In the genomic region with DNA sequence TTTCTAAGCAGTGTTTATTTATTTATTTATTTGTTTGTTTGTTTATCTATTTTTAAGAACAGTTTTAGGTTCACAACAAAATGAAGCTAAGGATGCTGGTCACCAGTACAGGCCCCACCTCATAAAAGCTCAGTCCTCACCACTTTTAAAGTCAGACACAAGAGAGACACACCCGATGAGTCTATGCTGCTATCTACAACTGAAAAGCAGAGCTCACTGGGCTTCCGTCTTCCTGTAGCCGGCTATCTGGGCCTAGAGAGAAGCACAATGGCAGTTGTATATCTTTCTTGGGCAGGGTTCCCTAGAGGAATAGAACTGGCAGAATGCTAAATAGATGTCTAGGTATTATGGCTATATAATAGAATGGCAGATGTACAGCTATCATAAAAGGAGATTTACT, we compare ENCODE assay signal across 27 mouse cellular contexts.
"Had no signal": no experiment of that assay in that cellular context is flagged by ENCODE, and none has a peak within 500 bp of the region (broad histone marks: within the 10 kb centered on the region; RNA-seq: fewer than 3 reads in every experiment).

No protein-coding gene starts in this region.

- H3K4me1 ChIP-seq: heart, embryonic 10.5 days; heart, embryonic 12.5 days; hindbrain, embryonic 10.5 days; hindbrain, embryonic 12.5 days; intestine, embryonic 15.5 days; limb, embryonic 13.5 days; liver, embryonic 12.5 days had no signal

- DNase-seq: gastrocnemius, adult 2 months; gastrocnemius, postnatal 10 days; gastrocnemius, postnatal 25 days; heart, adult 18-20 months; heart, postnatal 10 days; heart, postnatal 4 days; kidney, adult 18-20 months; kidney, adult 8-10 months; kidney, postnatal 10 days; kidney, postnatal 25 days; kidney, postnatal 4 days; left cerebral cortex, postnatal 4 days had no signal

- ATAC-seq: hindbrain, embryonic 16.5 days; inflammation-experienced regulatory T-cells, adult 6 months; intestine, embryonic 15.5 days; intestine, postnatal 0 days; liver, embryonic 12.5 days had no signal

- H3K27ac ChIP-seq: gastrocnemius, adult 2 months; heart, embryonic 10.5 days; hindbrain, embryonic 10.5 days; hindbrain, embryonic 12.5 days; hindbrain, embryonic 14.5 days; intestine, embryonic 15.5 days; layer of hippocampus, adult 2 months; left cerebral cortex, adult 2 months; limb, embryonic 13.5 days; limb, embryonic 15.5 days; liver, embryonic 12.5 days; liver, embryonic 14.5 days had no signal

- H3K36me3 ChIP-seq: heart, embryonic 10.5 days; heart, embryonic 12.5 days; hindbrain, embryonic 10.5 days; hindbrain, embryonic 12.5 days; intestine, embryonic 15.5 days; limb, embryonic 13.5 days; limb, embryonic 15.5 days; liver, embryonic 12.5 days had no signal

- H3K9me3 ChIP-seq: heart, embryonic 10.5 days; heart, embryonic 12.5 days; hindbrain, embryonic 10.5 days; hindbrain, embryonic 12.5 days; intestine, embryonic 15.5 days; limb, embryonic 13.5 days; limb, embryonic 15.5 days; liver, embryonic 12.5 days had no signal

- H3K27me3 ChIP-seq: heart, embryonic 12.5 days; hindbrain, embryonic 12.5 days; intestine, embryonic 15.5 days; limb, embryonic 13.5 days; limb, embryonic 15.5 days; liver, embryonic 12.5 days had no signal

- H3K9ac ChIP-seq: heart, embryonic 12.5 days; hindbrain, embryonic 12.5 days; hindbrain, embryonic 14.5 days; intestine, embryonic 15.5 days; limb, embryonic 13.5 days; limb, embryonic 15.5 days; liver, embryonic 12.5 days; liver, embryonic 14.5 days had no signal

- H3K4me3 ChIP-seq: gastrocnemius, adult 2 months; heart, embryonic 10.5 days; heart, embryonic 12.5 days; hindbrain, embryonic 10.5 days; hindbrain, embryonic 12.5 days; intestine, embryonic 15.5 days; layer of hippocampus, adult 2 months; left cerebral cortex, adult 2 months; limb, embryonic 13.5 days; limb, embryonic 15.5 days; liver, embryonic 12.5 days had no signal
